Mouse (Mus musculus) stomach, postnatal 0 days (tissue): ENCODE measurements around the gene Bmp6. TPM values are rescaled to one million over a fixed set of nuclear protein-coding genes. Genes with fewer than 3 reads are reported as not detected.

ENCODE experiments used
- ATAC-seq: fragments of 200-750 bp; cut with Nextera tagmentation; 2 replicates; pipeline ENCODE4 v1.8.0; 2017; ENCODE audit not compliant: low FRiP score, low TSS enrichment
- DNase-seq: peaks from one replicate; pipeline ENCODE4 v3.0.0-alpha.2; 2016; ENCODE audit warnings: low spot score
- H3K27ac ChIP-seq: fragments of 300-500 bp; sonication (generic); replicated peaks from 2 replicates; pipeline ENCODE4 v1.5.1; 2014; ENCODE audit warnings: mild to moderate bottlenecking, control low read depth
- H3K27me3 ChIP-seq: fragments of 300-500 bp; sonication (generic); 2 replicates; pipeline ENCODE4 v1.6.1; 2014; ENCODE audit warnings: low read length; ENCODE audit not compliant: control insufficient read depth, insufficient read depth
- H3K36me3 ChIP-seq: fragments of 300-500 bp; sonication (generic); 2 replicates; pipeline ENCODE4 v1.6.1; 2014; ENCODE audit warnings: low read length, mixed read lengths; ENCODE audit not compliant: control insufficient read depth, insufficient read depth
- H3K4me1 ChIP-seq: fragments of 300-500 bp; sonication (generic); replicated peaks from 2 replicates; pipeline ENCODE4 v1.6.1; 2014; ENCODE audit warnings: antibody characterized with exemption; ENCODE audit not compliant: control insufficient read depth, insufficient read depth
- H3K4me2 ChIP-seq: fragments of 300-500 bp; sonication (generic); replicated peaks from 2 replicates; pipeline ENCODE4 v1.6.1; 2014; ENCODE audit warnings: low read depth, mild to moderate bottlenecking, control low read depth, moderate library complexity
- H3K4me3 ChIP-seq: fragments of 300-500 bp; sonication (generic); 2 replicates; pipeline ENCODE4 v1.5.1; 2014; ENCODE audit warnings: low read depth, low read length, control low read depth
- H3K9ac ChIP-seq: fragments of 300-500 bp; sonication (generic); 2 replicates; pipeline ENCODE4 v1.6.1; 2014; ENCODE audit warnings: mild to moderate bottlenecking, low read length, control low read depth, mixed read lengths
- H3K9me3 ChIP-seq: fragments of 300-500 bp; sonication (generic); 2 replicates; pipeline ENCODE4 v1.6.1; 2016; ENCODE audit warnings: low read length; ENCODE audit not compliant: control insufficient read depth
- CTCF ChIP-seq: IDR thresholded peaks from 2 replicates; pipeline ENCODE4 v1.5.1; 2016; ENCODE audit warnings: antibody characterized with exemption, low read depth, mild to moderate bottlenecking, moderate library complexity
- EP300 ChIP-seq: optimal IDR thresholded peaks from 2 replicates; pipeline ENCODE3; 2016; ENCODE audit warnings: antibody characterized with exemption
- WGBS: fragments of 180-500 bp; shearing (Covaris S2); extraction: QIAGEN DNeasy Blood & Tissue Kit; methylation state at CpG from one replicate; pipeline ENCODE4 v1.1.7; 2014; 5-methylcytosine and 5-hydroxymethylcytosine counted together
- polyA plus RNA-seq: library from polyadenylated mRNA; unstranded; fragments of >200 nt; fragmentation: Nextera tagmentation; extraction: Ambion mirVana; gene quantifications from 2 replicates; pipeline ENCODE4 v1.2.1, GENCODE M21; 2015

Gene Bmp6
- polyA plus RNA-seq, 1 experiment from 2014 or later: 1.6 TPM

DNA sequence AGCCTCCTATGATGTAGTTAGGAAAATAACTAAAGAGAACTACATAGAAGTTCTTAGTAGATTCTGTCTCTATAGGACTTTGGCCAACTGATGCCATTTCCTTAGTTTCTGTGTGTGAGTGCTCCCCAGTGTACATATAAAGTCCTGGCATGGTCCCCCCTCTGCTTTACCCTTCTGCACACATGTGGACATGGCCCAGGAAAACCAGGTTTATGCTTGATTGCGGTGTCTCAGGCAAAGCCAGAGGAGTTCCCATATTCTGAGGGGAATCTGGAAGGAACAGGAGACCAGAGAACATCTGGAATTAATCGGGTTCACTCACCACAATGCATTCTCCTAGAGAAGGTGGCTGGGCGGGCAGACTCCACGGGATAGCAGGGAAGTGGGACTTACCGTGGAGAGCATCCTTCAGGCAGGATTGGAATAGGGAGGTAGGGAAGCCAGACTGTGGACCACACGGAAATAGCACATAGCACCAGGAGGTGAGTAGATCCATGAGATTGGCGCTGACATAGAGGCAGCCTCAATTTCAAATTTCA is 52.2 kb downstream of the Bmp6 start:
- H3K9me3 ChIP-seq: no peaks in the 10 kb centered on the region
- H3K27ac ChIP-seq: no peak overlapping the region
- no peaks in the 10 kb centered on the region for H3K4me1 ChIP-seq
- H3K9ac ChIP-seq: no peak overlapping the region
- ATAC-seq (no peak), DNase-seq (no peak)
- H3K36me3 ChIP-seq: no peaks in the 10 kb centered on the region
- H3K4me3 ChIP-seq: no peak overlapping the region
- H3K4me2 ChIP-seq: no peak overlapping the region
- 84% methylated on average over 7 of the region's 7 CpGs for WGBS
- no peaks in the 10 kb centered on the region for H3K27me3 ChIP-seq
- no peak for TF ChIP-seq EP300
- TF ChIP-seq CTCF: no peak

GRCm38 (mm10) chr13:38398658-38399057 is 53.8 kb downstream of the Bmp6 start:
- H3K4me3 ChIP-seq: no peak overlapping the region
- no peak overlapping the region for H3K27ac ChIP-seq
- H3K4me1 ChIP-seq: no peaks in the 10 kb centered on the region
- DNase-seq: no peak
- 71% methylated on average over 6 of the region's 6 CpGs for WGBS
- TF ChIP-seq CTCF: no peak
- TF ChIP-seq EP300: no peak
- H3K9ac ChIP-seq: no peak overlapping the region
- no peaks in the 10 kb centered on the region for H3K36me3 ChIP-seq
- no peaks in the 10 kb centered on the region for H3K9me3 ChIP-seq
- H3K4me2 ChIP-seq: no peak overlapping the region
- H3K27me3 ChIP-seq: no peaks in the 10 kb centered on the region
- ATAC-seq: no peak

DNA sequence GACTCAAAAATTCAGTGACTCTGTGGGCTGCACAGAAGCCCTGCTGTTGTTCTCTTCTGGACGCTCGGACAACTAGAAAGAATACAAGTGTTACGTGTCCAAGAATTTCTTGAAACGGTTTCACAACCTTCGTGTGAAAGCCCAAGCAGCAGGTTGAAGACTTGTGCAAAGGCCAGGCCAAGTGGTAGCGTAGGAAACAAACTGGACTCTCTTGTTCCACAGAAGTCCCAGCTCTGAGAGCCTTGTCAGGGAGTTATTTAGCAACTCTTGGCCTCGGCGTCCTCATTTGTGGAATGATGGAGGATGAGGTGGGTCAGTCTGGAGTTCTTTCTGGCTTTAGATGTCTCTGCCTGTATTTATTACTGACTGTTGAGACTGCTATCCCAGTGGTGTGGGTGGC is 55.8 kb downstream of the Bmp6 start:
- ATAC-seq (no peak), DNase-seq (no peak)
- no peak for TF ChIP-seq EP300
- no peak for TF ChIP-seq CTCF
- Histone ChIP-seq H3K9ac (no peak overlapping the region), H3K27ac (no peak overlapping the region), H3K4me3 (no peak overlapping the region), H3K27me3 (no peaks in the 10 kb centered on the region), H3K4me2 (no peak overlapping the region), H3K4me1 (no peaks in the 10 kb centered on the region), H3K36me3 (no peaks in the 10 kb centered on the region), H3K9me3 (no peaks in the 10 kb centered on the region)
- 72% methylated on average over 8 of the region's 8 CpGs for WGBS

DNA sequence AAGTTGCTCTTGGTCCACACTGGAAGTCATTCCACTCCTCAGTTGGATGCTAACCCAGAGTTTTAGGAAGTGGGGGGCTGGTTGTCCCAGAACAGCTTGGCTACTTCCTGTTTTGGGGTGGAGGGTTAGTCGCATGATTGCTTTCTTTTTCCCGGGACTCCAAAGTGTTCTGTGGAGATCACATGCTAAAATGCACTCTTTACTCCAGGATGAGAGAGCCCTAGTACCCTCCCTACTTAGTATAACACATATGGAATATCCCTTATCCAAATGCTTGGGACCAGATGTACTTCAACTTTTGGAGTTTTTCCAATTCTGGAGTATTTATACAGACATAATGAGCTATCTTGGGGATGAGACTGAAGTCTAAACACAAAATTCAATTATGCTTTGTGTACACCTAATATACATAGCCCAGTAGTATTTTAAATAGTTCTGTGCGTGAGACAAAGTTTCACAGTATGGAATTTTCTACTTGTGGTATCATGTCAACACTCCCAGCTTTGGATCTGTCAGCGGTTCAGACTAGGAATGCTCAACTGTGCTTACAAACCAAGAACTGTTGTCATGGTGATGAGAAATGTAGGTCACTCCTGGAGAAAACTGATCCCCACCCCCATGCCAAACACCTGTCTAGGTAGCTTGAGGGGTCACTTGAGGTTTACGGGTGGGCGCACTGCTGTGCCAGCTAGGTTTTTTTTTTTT is 62.9 kb downstream of the Bmp6 start:
- no peak overlapping the region for H3K4me2 ChIP-seq
- no peak for ATAC-seq
- 44% methylated on average over 6 of the region's 6 CpGs for WGBS
- H3K4me3 ChIP-seq: no peak overlapping the region
- H3K9me3 ChIP-seq: no peaks in the 10 kb centered on the region
- no peak overlapping the region for H3K9ac ChIP-seq
- DNase-seq: no peak
- H3K27me3 ChIP-seq: no peaks in the 10 kb centered on the region
- no peaks in the 10 kb centered on the region for H3K36me3 ChIP-seq
- H3K4me1 ChIP-seq: 0 out of 2 replicates have a peak, but pooled peaks cover 3% of the 10 kb centered on the region
- no peak for TF ChIP-seq CTCF
- TF ChIP-seq EP300: no peak
- H3K27ac ChIP-seq: peak overlapping the region; percentile 8; the same call in 1 of the 2 replicates

DNA sequence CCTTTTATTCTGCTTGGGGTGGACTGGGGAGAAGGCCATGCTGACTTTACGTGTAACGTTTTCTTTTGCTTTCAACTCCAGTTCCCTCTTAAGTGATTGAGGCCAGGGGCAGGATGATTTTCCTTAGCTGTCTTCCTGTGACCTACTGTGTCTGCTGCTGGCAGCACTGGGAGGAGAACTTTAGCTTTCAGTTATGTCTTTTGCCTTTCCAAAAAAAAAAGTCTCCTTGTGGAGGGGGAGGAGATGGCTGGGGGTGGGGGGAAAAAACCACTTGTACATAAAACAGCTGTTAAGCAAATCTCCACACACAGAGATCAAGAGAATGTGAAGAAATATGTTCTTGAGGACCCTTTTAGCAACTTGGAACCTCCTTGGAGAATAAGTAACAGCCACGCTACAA is 63.7 kb downstream of the Bmp6 start:
- no peaks in the 10 kb centered on the region for H3K36me3 ChIP-seq
- 0 out of 2 replicates have a peak, but pooled peaks cover 3% of the 10 kb centered on the region for H3K4me1 ChIP-seq
- 46% methylated on average over 3 of the region's 3 CpGs for WGBS
- no peaks in the 10 kb centered on the region for H3K27me3 ChIP-seq
- ATAC-seq (no peak), DNase-seq (no peak)
- 0 out of 2 replicates have a peak overlapping the region, but pooled peaks have one; percentile 8 for H3K27ac ChIP-seq
- H3K4me2 ChIP-seq: no peak overlapping the region
- no peak overlapping the region for H3K9ac ChIP-seq
- no peaks in the 10 kb centered on the region for H3K9me3 ChIP-seq
- TF ChIP-seq EP300 (no peak), CTCF (no peak)
- no peak overlapping the region for H3K4me3 ChIP-seq

DNA sequence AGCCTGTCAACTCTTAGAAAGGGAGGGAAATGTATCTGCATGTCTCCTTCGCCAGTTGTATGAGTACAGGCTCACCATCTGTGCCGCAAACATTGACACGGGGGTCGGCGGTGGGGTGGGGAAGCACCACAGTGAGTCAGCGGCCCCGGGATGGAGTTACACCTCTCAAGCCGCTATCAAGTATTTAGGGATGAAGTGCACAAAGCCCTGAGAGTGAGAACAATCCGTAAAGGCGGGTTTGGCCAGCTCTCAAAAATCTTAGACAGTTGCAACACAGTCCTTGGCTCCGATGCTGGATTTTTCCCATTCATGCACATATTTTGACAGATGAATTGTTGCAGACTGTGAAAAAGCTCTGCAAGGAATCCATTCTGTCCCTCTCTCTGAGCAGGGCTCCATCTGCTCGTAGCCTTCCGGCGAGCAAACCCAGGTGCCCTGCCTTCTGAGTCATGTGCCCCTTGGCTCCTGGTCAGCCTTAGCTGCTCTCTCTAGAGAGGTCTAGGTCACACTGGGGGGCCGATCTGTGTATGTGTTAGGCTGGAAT is 65.5 kb downstream of the Bmp6 start:
- WGBS: 13% methylated on average over 15 of the region's 15 CpGs
- peak overlapping the region; percentile 38; the same call in 1 of the 2 replicates for H3K4me2 ChIP-seq
- peak; percentile 48 for DNase-seq
- no peaks in the 10 kb centered on the region for H3K27me3 ChIP-seq
- H3K27ac ChIP-seq: no peak overlapping the region; the same call in 1 of the 2 replicates
- no peaks in the 10 kb centered on the region for H3K36me3 ChIP-seq
- H3K9ac ChIP-seq: no peak overlapping the region
- no peaks in the 10 kb centered on the region for H3K9me3 ChIP-seq
- H3K4me3 ChIP-seq: no peak overlapping the region
- TF ChIP-seq EP300 (no peak), CTCF (no peak)
- H3K4me1 ChIP-seq: 0 out of 2 replicates have a peak, but pooled peaks cover 3% of the 10 kb centered on the region
- ATAC-seq: peak; percentile 76; the same call in 1 of the 2 replicates
